Mouse (Mus musculus): ENCODE measurements around the gene Vmn1r5.
A peak's percentile ranks its signal among the peaks of the same experiment; 100 is the strongest.
"Not testable (repeated sequence)": the region's sequence is repeated elsewhere in the genome, so short reads cannot be mapped to it uniquely, and the experiment has no call there.

Gene Vmn1r5

DNA sequence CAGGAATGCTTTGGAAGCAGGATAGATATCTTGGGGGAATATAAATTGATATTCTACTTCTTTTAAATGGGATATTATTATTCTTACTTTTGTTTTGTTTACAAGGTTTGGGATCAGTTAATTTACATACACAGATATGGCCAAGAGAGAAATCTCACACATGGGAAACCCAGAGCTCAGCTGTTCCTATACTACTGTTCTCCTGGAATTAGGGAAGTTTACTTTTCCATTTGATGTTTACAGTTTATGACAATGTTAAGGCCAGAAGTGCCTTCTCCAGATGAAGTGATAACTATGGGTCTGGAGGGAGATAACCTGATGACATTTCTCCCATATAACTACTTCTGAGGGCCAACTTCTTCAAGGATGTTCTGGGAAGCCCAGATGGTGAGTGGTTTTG lies at the start of gene Vmn1r5:
Gene Vmn1r5, plus strand, starts transcription at position 301 of the 400 bp plus-strand sequence.
- DNase-seq (ENCODE audit: low read depth): no peak

- no peak for DNase-seq (ENCODE audit: low read depth)
Measured at GRCm38 (mm10) chr6:56923331-56923725, 46.7 kb upstream of the Vmn1r5 start.

DNA sequence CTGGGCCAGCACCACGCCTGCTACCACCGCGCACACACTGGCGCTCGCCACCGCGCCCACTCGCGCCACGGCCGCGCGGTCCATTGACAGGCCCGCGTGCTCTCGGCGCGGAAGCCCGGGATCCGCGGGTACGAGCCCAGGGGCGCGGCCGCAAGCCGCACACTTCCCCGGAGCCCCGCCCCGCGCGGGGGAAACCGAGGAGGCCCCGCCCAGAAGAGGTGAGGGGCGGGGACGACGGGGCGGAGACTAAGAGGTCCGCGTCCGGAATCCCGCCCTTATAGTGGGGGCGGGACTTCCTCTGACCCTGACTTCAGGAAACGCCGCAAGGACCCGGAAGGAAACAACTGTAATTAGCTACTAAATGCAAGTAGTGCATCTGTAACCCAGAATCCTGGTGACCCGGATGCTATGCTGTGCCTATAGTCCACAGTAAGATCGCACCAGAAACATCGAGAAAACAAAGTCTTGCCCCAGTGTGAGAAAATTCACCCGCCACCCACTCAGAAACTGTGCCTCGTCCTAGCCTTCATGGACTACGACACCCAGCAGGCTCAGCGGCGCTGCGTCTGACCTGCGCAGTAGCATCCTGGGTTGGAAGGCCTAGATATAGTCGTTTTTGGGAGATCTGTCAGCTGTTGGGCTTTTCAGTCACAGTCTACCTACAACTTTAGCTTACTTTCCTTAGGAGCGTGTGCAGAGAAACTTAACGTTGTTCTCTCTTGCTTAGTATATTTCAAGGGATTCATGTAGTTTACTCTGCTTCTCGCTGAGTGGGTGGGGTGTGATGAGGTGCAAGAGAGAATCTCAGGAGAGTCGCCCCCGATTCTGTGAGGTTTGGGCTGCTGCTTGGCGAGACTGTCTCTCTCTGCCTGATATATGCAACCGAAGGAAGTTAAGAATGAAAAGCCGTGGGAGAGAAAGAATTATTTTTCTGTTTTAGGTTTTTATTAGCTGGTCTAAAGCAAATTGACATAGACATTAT lies 46.1 kb upstream of the Vmn1r5 start, which contains the start of the genes Nt5c3 and Vmn1r4:
Gene Nt5c3, minus strand, starts transcription at position 207 of the 982 bp plus-strand sequence.
Gene Vmn1r4, plus strand, starts transcription at position 290 of the 982 bp plus-strand sequence.
- peak; percentile 98 for DNase-seq (ENCODE audit: low read depth)

DNA sequence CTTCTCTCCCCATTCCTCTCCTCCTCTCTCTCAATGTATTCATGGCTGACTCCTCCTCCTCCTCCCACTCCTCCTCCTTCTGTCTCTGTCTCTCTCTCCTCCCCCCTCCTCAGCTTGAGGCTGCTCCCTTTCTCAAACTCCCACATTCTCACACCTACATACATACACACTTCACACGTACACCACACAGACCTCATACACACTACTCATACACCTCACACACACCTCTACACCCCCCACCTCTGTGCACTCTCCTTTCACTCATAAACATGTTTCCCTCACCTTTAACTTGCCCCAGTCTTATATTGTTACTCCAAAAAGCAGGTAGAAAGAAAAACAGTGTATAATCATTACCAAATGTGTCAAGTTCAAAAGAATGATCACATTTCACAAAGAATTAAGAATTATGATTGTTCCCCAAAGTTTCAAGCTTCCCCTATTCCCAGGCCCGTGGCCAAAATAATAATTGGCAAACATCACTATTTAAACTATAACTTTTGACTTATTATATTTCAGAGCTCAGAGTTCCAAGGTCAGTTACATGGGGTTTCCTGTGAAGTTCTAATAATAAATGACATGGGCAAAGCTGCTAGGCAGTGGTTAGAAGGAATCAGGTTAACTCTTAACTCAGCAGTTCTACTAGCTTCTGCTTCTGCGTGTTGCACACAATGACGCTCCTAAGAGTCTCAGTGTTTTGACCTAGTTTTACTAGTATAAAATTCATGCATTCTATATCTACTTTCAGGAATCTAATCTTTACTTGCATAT lies 38.2 kb upstream of the Vmn1r5 start:
- DNase-seq (ENCODE audit: low read depth): no peak

DNA sequence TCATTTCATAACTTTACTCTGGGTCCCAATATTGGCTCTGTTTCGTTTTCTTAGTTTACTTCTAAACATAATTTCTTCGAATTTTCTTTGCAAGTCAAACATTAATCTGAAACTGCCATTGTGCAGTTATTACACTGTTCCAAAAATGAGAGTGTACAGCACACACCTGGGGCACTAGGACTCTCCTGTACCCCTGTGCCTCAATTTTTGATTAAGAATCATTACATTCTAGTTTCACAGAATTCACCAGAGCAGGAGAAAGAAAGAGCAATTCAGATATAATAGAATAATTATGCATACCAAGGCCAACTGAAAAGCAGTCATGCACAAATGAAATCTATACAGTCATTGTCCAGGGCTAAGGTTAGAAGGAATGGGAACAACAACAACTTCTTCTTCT lies 37.6 kb upstream of the Vmn1r5 start:
- DNase-seq (ENCODE audit: low read depth): peak; percentile 18

- no peak for DNase-seq (ENCODE audit: low read depth)
Measured at GRCm38 (mm10) chr6:56934366-56934765, 35.7 kb upstream of the Vmn1r5 start.

DNA sequence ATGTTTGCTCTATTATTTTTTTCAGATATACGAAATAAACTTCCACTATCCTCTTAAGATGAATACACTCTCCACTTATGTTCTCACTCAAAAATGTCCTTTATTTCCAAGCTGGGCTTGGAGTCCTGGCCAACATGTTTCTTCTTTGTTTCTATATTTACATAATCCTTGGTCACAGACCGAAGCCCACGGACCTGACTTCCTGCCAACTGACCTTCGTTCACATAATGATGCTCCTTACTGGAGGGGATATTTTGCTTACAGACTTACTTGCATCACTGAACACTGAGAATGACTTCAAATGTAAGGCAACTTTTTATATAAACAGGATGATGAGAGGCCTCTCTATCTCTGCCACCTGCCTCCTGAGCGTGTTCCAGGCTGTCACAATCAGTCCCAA lies 13.6 kb upstream of the Vmn1r5 start:
- no peak for DNase-seq (ENCODE audit: low read depth)

- no peak for DNase-seq (ENCODE audit: low read depth)
Measured at GRCm38 (mm10) chr6:56996943-56997342, 26.9 kb downstream of the Vmn1r5 start, which contains the start of gene Vmn1r6. TSS of gene Vmn1r6 (plus strand) at chr6:56997243.

DNA sequence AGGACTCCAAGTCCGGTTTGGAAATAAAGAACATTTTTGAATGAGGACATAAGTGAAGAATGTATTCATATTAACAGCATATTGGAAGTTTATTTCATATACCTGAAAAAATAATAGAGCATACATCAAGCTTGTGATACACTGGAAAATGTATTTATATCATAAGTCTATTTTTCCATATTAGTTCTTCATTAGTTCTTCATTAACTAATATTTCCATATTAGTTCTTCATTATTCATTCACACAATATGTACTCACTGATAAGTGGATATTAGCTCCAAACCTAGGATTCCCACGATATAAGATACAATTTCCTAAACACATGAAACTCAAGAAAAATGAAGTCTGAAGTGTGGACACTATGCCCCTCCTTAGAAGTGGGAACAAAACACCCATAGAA lies 55.2 kb downstream of the Vmn1r5 start, which contains the start of gene Vmn1r7:
Gene Vmn1r7, minus strand, starts transcription at position 101 of the 400 bp plus-strand sequence.
- DNase-seq (ENCODE audit: low read depth): not testable (repeated sequence)

- DNase-seq (ENCODE audit: low read depth): no peak
Measured at GRCm38 (mm10) chr6:57031984-57032383, 61.9 kb downstream of the Vmn1r5 start, which contains the start of gene Vmn1r8. TSS of gene Vmn1r8 (plus strand) at chr6:57032284.

DNA sequence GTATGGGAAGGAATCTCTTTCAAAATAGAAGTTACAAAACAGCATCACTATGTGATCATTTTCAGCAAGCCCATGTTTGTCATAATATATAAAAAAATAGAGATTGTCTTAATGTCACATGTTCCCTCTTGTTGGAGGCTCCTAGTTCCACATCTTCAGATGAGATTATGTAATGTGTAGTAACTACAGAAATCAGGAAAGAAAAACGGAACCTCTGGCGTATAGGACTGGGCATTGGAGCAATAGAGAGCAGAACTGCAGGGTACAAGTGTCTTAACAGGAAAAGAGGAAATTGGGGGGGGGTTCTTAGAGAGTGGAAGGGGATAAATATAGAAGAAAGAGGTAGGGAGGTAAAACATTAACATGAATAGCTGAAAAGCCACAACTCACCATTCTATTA lies 64.6 kb downstream of the Vmn1r5 start:
- no peak for DNase-seq (ENCODE audit: low read depth)
